Mouse (Mus musculus) spleen, adult 2 months (tissue): Measurements from ENCODE around the gene Nhlrc2.

Source experiments
- CTCF ChIP-seq: fragments of 200-500 bp; IDR thresholded peaks from 2 replicates; pipeline ENCODE4 v1.5.1; 2011; ENCODE audit warnings: mild to moderate bottlenecking, inconsistent platforms; ENCODE audit not compliant: insufficient read depth, insufficient read length, insufficient replicate concordance; ENCODE audit errors: extremely low read depth
- POLR2A ChIP-seq: fragments of 200-500 bp; IDR thresholded peaks from 2 replicates; pipeline ENCODE4 v1.6.1; 2011; ENCODE audit warnings: low read depth, low read length, inconsistent platforms

DNA sequence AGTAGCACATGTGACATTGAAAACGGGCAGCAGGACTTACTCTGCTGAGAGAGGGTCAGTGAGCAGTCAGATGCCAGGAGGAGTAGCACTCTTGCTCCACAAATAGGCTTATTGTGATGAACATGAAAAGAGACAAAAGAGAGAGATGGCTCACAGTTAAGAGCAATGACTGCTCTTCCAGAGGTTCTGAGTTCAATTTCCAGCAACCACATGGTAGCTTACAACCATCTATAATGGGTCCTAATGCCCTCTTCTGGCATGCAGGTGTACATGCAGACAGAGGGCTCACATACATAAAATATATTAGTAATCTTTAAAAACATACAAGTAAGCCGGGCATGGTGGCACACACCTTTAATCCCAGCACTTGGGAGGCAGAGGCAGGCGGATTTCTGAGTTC is 5.1 kb downstream of the Nhlrc2 start:
- TF ChIP-seq CTCF, result no peak
- TF ChIP-seq POLR2A, result no peak
